Mouse (Mus musculus) embryonic facial prominence, embryonic 14.5 days (tissue): Measurements from ENCODE around the gene Tapbpl. TPM values are rescaled to one million over a fixed set of nuclear protein-coding genes. Genes with fewer than 3 reads are reported as not detected.

Experiments
- ATAC-seq: fragments of 200-750 bp; cut with Nextera tagmentation; 2 replicates; pipeline ENCODE4 v1.8.0; 2017; ENCODE audit warnings: low read depth, moderate number of reproducible peaks, moderate TSS enrichment
- DNase-seq: peaks from one replicate; pipeline ENCODE4 v3.0.0-alpha.2; 2015; ENCODE audit warnings: low spot score
- H3K27ac ChIP-seq: fragments of 300-500 bp; sonication (generic); replicated peaks from 2 replicates; pipeline ENCODE4 v1.5.1; 2014; ENCODE audit warnings: low read depth, mild to moderate bottlenecking, low read length, moderate library complexity
- H3K27me3 ChIP-seq: fragments of 300-500 bp; sonication (generic); replicated peaks from 2 replicates; pipeline ENCODE4 v1.6.1; 2014; ENCODE audit warnings: low read length; ENCODE audit not compliant: control insufficient read depth, insufficient read depth
- H3K36me3 ChIP-seq: fragments of 300-500 bp; sonication (generic); 2 replicates; pipeline ENCODE4 v1.6.1; 2014; ENCODE audit warnings: low read length, mixed read lengths; ENCODE audit not compliant: control insufficient read depth, insufficient read depth
- H3K4me1 ChIP-seq: fragments of 300-500 bp; sonication (generic); 2 replicates; pipeline ENCODE4 v1.6.1; 2014; ENCODE audit warnings: antibody characterized with exemption, low read length; ENCODE audit not compliant: control insufficient read depth, insufficient read depth
- H3K4me2 ChIP-seq: fragments of 300-500 bp; sonication (generic); 2 replicates; pipeline ENCODE4 v1.6.1; 2014; ENCODE audit warnings: low read depth, mild to moderate bottlenecking, low read length, moderate library complexity, mixed read lengths
- H3K4me3 ChIP-seq: fragments of 300-500 bp; sonication (generic); 2 replicates; pipeline ENCODE4 v1.5.1; 2014; ENCODE audit warnings: low read depth, mild to moderate bottlenecking, low read length
- H3K9ac ChIP-seq: fragments of 300-500 bp; sonication (generic); 2 replicates; pipeline ENCODE4 v1.6.1; 2014; ENCODE audit warnings: low read depth, mild to moderate bottlenecking, low read length, moderate library complexity, mixed read lengths
- H3K9me3 ChIP-seq: fragments of 300-500 bp; sonication (generic); 2 replicates; pipeline ENCODE4 v1.6.1; 2016; ENCODE audit warnings: low read length; ENCODE audit not compliant: control insufficient read depth
- whole genome bisulfite sequencing: fragments of 180-500 bp; shearing (Covaris S2); extraction: QIAGEN DNeasy Blood & Tissue Kit; methylation state at CpG from one replicate; pipeline ENCODE4 v1.1.7; 2014; 5-methylcytosine and 5-hydroxymethylcytosine counted together
- polyA plus RNA-seq: library from polyadenylated mRNA; unstranded; fragments of >200 nt; fragmentation: Nextera tagmentation; extraction: Ambion mirVana; gene quantifications from 2 replicates; pipeline ENCODE4 v1.2.1, GENCODE M21; 2014

Gene Tapbpl
- polyA plus RNA-seq, 1 experiment from 2014 or later: 3.6 TPM

GRCm38 (mm10) chr6:125210436-125210835 lies 21.2 kb downstream of the Tapbpl start:
- no peak for DNase-seq
- Histone ChIP-seq H3K4me1 (no peaks in the 10 kb centered on the region), H3K27ac (no peak overlapping the region), H3K4me3 (no peak overlapping the region), H3K27me3 (peaks cover 14% of the 10 kb centered on the region; the same call in 1 of the 2 replicates), H3K9me3 (no peaks in the 10 kb centered on the region), H3K4me2 (no peak overlapping the region), H3K9ac (no peak overlapping the region), H3K36me3 (no peaks in the 10 kb centered on the region)
- no peak for ATAC-seq
- WGBS: 89% methylated on average over 1 of the region's 1 CpGs

GRCm38 (mm10) chr6:125197166-125197565 lies 34.5 kb downstream of the Tapbpl start:
- Histone ChIP-seq H3K36me3 (peaks cover 22% of the 10 kb centered on the region), H3K4me2 (no peak overlapping the region), H3K9ac (no peak overlapping the region), H3K27me3 (no peaks in the 10 kb centered on the region), H3K4me3 (no peak overlapping the region), H3K4me1 (peaks cover 6% of the 10 kb centered on the region), H3K27ac (no peak overlapping the region; the same call in 1 of the 2 replicates), H3K9me3 (no peaks in the 10 kb centered on the region)
- ATAC-seq (no peak), DNase-seq (no peak)
- 68% methylated on average over 5 of the region's 5 CpGs for WGBS

GRCm38 (mm10) chr6:125196301-125196700 lies 35.4 kb downstream of the Tapbpl start:
- Histone ChIP-seq H3K36me3 (peaks cover 22% of the 10 kb centered on the region), H3K4me3 (no peak overlapping the region), H3K9me3 (no peaks in the 10 kb centered on the region), H3K4me2 (no peak overlapping the region), H3K9ac (no peak overlapping the region), H3K27me3 (no peaks in the 10 kb centered on the region), H3K27ac (no peak overlapping the region), H3K4me1 (peaks cover 6% of the 10 kb centered on the region)
- no peak for ATAC-seq
- DNase-seq: peak; percentile 40
- WGBS: 46% methylated on average over 3 of the region's 3 CpGs

- H3K4me3 ChIP-seq: no peak overlapping the region
- no peaks in the 10 kb centered on the region for H3K27me3 ChIP-seq
- H3K4me1 ChIP-seq: peaks cover 9% of the 10 kb centered on the region
- WGBS: 31% methylated on average over 1 of the region's 1 CpGs
- ATAC-seq (no peak), DNase-seq (no peak)
- no peak overlapping the region for H3K9ac ChIP-seq
- H3K4me2 ChIP-seq: no peak overlapping the region
- H3K27ac ChIP-seq: no peak overlapping the region
- H3K9me3 ChIP-seq: no peaks in the 10 kb centered on the region
- H3K36me3 ChIP-seq: peaks cover 22% of the 10 kb centered on the region
Measured at GRCm38 (mm10) chr6:125195541-125196075, 36.1 kb downstream of the Tapbpl start.

GRCm38 (mm10) chr6:125193390-125193789 lies 38.3 kb downstream of the Tapbpl start:
- ATAC-seq (no peak), DNase-seq (no peak)
- Histone ChIP-seq H3K27me3 (no peaks in the 10 kb centered on the region), H3K9me3 (no peaks in the 10 kb centered on the region), H3K4me3 (peak overlapping the region; percentile 0; the same call in 1 of the 2 replicates), H3K9ac (no peak overlapping the region), H3K36me3 (peaks cover 36% of the 10 kb centered on the region), H3K27ac (no peak overlapping the region), H3K4me1 (peaks cover 9% of the 10 kb centered on the region), H3K4me2 (peak overlapping the region; percentile 95)
- 54% methylated on average over 7 of the region's 7 CpGs for WGBS

GRCm38 (mm10) chr6:125192841-125193240 lies 38.8 kb downstream of the Tapbpl start:
- Histone ChIP-seq H3K27ac (peak overlapping the region; percentile 97; the same call in 1 of the 2 replicates), H3K4me1 (peaks cover 9% of the 10 kb centered on the region), H3K27me3 (no peaks in the 10 kb centered on the region), H3K9me3 (no peaks in the 10 kb centered on the region), H3K9ac (peak overlapping the region; percentile 75), H3K4me3 (peak overlapping the region; percentile 51), H3K4me2 (peak overlapping the region; percentile 95), H3K36me3 (peaks cover 41% of the 10 kb centered on the region)
- DNase-seq: no peak
- ATAC-seq: no peak
- 34% methylated on average over 5 of the region's 5 CpGs for WGBS

- Histone ChIP-seq H3K27me3 (no peaks in the 10 kb centered on the region), H3K4me3 (peak overlapping the region; percentile 51), H3K9ac (peak overlapping the region; percentile 75), H3K4me1 (peaks cover 9% of the 10 kb centered on the region), H3K27ac (peak overlapping the region; percentile 97), H3K9me3 (no peaks in the 10 kb centered on the region), H3K4me2 (peak overlapping the region; percentile 95), H3K36me3 (peaks cover 48% of the 10 kb centered on the region)
- ATAC-seq (peak; percentile 95), DNase-seq (peak; percentile 98)
- WGBS: under 1% methylated on average over 34 of the region's 34 CpGs
Measured at GRCm38 (mm10) chr6:125192016-125192714, 39.5 kb downstream of the Tapbpl start.

- Histone ChIP-seq H3K9me3 (no peaks in the 10 kb centered on the region), H3K36me3 (peaks cover 55% of the 10 kb centered on the region), H3K4me1 (peaks cover 9% of the 10 kb centered on the region), H3K4me3 (peak within 1 kb of the TSS; percentile 51), H3K27me3 (no peaks in the 10 kb centered on the region), H3K9ac (peak within 1 kb of the TSS; percentile 75), H3K27ac (peak within 1 kb of the TSS; percentile 97), H3K4me2 (peak within 1 kb of the TSS; percentile 95)
- DNase-seq (peak; percentile 99), ATAC-seq (peak; percentile 96)
- under 1% methylated on average over 49 of the region's 54 CpGs for WGBS
Measured at GRCm38 (mm10) chr6:125191332-125192015, 40.2 kb downstream of the Tapbpl start, which contains the start of the genes Ncapd2 and Mrpl51. TSS of gene Ncapd2 (minus strand) at chr6:125191701. TSS of gene Mrpl51 (plus strand) at chr6:125191801.
